Mouse (Mus musculus) E14TG2a.4 (cell line): ENCODE measurements around the gene Abi1.
"Not testable (repeated sequence)": the region's sequence is repeated elsewhere in the genome, so short reads cannot be mapped to it uniquely, and the experiment has no call there.

ENCODE experiments used
- CTCF ChIP-seq: conservative IDR thresholded peaks from 2 replicates; pipeline ENCODE4 v1.5.1; 2014; ENCODE audit warnings: low read length
- NANOG ChIP-seq: IDR thresholded peaks from 2 replicates; pipeline ENCODE4 v1.6.1; 2014; ENCODE audit warnings: borderline replicate concordance, low read length, mixed read lengths

DNA sequence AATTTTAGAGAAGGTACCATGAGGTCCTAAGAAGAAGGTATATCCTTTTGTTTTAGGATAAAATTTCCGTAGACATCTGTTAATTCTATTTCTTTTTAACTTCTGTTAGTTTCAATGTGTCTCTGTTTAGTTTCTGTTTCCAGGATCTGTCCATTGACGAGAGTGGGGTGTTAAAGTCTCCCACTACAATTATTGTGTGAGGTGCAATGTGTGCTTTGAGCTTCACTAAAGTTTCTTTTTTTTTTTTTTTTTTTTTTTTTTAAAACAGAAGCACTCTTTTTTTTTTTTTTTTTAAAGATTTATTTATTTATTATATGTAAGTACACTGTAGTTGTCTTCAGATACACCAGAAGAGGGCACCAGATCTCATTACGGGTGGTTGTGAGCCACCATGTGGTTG is 114.1 kb downstream of the Abi1 start:
- TF ChIP-seq CTCF, NANOG: not testable (repeated sequence)
